Mouse (Mus musculus) lung, postnatal 0 days (tissue): ENCODE data around the gene Gm26566.

Experiments used
- CTCF ChIP-seq: IDR thresholded peaks from 2 replicates; pipeline ENCODE4 v1.5.1; 2016; ENCODE audit warnings: antibody characterized with exemption, mild to moderate bottlenecking
- EP300 ChIP-seq: IDR thresholded peaks from 2 replicates; pipeline ENCODE4 v1.6.1; 2016; ENCODE audit warnings: antibody characterized with exemption, mild to moderate bottlenecking, control low read depth

GRCm38 (mm10) chr4:88721791-88722721 is at the start of gene Gm26566, which contains the start of gene Klhl9:
- TF ChIP-seq CTCF (no peak), EP300 (no peak)
